Mouse (Mus musculus): Measurements from ENCODE around the gene Rprd1b. TPM values are rescaled to one million over a fixed set of nuclear protein-coding genes. Genes with fewer than 3 reads are reported as not detected.

The Rprd1b gene
- polyA plus RNA-seq, 1 experiment from 2014 or later = 45.6 TPM

DNA sequence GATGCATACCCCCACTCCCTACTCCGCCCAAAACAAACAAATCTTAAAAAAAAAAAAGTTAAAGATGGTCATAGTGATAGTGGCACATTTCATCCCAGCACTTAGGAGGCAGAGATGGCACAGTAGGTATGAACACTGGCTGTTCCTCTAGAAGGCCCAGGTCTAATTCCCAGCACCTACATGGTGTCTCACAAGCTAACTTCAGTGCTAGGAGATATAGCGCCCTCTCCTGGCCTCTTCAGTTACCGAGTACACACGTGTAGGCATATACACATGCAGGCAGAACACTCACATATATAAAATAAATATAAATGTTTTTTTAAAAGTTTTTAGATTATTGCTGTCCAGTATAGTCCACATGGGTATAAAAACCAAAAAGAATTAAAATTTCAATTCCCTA lies 22.7 kb upstream of the Rprd1b start:
- H3K27me3 ChIP-seq = no peaks in the 10 kb centered on the region
- no peak overlapping the region for H3K9ac ChIP-seq
- H3K27ac ChIP-seq = no peak overlapping the region
- H3K36me3 ChIP-seq = peaks cover 30% of the 10 kb centered on the region
- H3K4me2 ChIP-seq = no peak overlapping the region
- H3K4me3 ChIP-seq = no peak overlapping the region
- peaks cover 9% of the 10 kb centered on the region for H3K4me1 ChIP-seq
- no peaks in the 10 kb centered on the region for H3K9me3 ChIP-seq
- 89% methylated on average over 4 of the region's 4 CpGs for WGBS
- no peak for ATAC-seq (ENCODE audit: borderline replicate concordance, extremely low read depth, low FRiP score, low TSS enrichment)

DNA sequence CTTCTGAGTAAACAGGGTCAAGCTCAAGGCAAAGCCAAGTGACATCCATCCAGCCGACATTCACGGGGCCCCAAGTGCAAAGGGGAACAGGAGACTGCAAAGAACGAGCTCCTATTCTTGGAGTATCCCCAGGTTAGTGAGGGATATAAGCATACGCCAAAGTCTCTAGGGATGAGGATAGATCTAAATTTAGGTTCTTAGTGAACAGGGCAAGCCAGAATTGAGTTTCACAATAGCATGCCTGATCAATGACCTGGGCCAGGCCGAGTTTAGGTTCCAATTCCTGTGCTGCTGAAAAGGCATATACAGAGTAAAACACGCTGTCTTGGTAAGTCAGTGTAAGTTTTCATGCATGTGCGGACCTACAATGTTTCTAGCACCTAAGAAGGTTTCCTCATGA lies 18.9 kb upstream of the Rprd1b start:
- Histone ChIP-seq H3K4me1 (peaks cover 9% of the 10 kb centered on the region), H3K9ac (no peak overlapping the region), H3K36me3 (peaks cover 30% of the 10 kb centered on the region), H3K4me3 (no peak overlapping the region), H3K9me3 (no peaks in the 10 kb centered on the region), H3K27ac (no peak overlapping the region), H3K27me3 (no peaks in the 10 kb centered on the region), H3K4me2 (no peak overlapping the region)
- no peak for ATAC-seq (ENCODE audit: borderline replicate concordance, extremely low read depth, low FRiP score, low TSS enrichment)
- WGBS = 74% methylated on average over 7 of the region's 7 CpGs

DNA sequence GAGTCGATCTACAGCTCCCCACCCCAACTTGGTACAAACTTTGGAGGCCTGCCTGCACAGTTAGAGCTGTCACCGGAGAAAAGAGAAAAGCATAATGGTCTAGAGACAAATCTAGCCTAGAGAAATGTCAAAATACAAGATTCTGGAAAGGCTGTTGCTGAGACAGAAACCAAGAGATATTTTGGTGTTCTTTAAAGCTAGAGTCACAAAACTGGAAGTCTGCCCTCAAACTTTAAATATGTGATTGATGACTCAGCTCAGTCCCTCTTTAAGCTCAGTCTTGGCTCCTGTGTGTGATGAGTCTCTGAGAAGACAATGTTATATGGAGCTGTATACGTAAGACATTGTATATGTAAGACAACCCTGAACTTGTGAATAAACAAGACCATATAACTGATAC lies 15.7 kb upstream of the Rprd1b start:
- Histone ChIP-seq H3K27me3 (no peaks in the 10 kb centered on the region), H3K9ac (no peak overlapping the region), H3K4me2 (no peak overlapping the region), H3K4me3 (no peak overlapping the region), H3K9me3 (no peaks in the 10 kb centered on the region), H3K4me1 (0 out of 2 replicates have a peak, but pooled peaks cover 3% of the 10 kb centered on the region), H3K27ac (no peak overlapping the region), H3K36me3 (peaks cover 12% of the 10 kb centered on the region)
- ATAC-seq (ENCODE audit: borderline replicate concordance, extremely low read depth, low FRiP score, low TSS enrichment) = no peak
- WGBS = 73% methylated on average over 3 of the region's 3 CpGs

DNA sequence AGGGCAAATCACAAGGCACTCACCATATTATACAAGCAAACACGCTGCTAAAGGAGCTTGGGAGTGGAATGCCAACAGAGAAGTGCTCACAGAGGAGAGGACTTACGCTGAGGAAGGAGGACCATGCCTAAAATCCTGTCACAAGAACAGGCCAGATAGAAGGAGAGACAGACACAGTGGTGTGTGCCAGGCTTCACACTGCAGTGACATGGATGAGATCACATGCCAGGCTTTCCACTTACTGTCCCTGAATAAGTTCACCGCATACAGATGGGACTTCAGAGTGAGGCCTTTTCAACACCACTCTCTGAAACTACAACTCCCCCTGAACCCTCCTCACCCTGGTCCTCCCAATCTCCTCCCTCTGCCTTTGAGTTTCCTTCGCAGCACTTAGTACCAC lies 11.0 kb upstream of the Rprd1b start:
- Histone ChIP-seq H3K27ac (no peak overlapping the region), H3K9ac (no peak overlapping the region), H3K27me3 (no peaks in the 10 kb centered on the region), H3K36me3 (no peaks in the 10 kb centered on the region), H3K4me1 (no peaks in the 10 kb centered on the region), H3K9me3 (no peaks in the 10 kb centered on the region), H3K4me3 (no peak overlapping the region), H3K4me2 (no peak overlapping the region)
- no peak for ATAC-seq (ENCODE audit: borderline replicate concordance, extremely low read depth, low FRiP score, low TSS enrichment)
- WGBS = 74% methylated on average over 4 of the region's 4 CpGs

DNA sequence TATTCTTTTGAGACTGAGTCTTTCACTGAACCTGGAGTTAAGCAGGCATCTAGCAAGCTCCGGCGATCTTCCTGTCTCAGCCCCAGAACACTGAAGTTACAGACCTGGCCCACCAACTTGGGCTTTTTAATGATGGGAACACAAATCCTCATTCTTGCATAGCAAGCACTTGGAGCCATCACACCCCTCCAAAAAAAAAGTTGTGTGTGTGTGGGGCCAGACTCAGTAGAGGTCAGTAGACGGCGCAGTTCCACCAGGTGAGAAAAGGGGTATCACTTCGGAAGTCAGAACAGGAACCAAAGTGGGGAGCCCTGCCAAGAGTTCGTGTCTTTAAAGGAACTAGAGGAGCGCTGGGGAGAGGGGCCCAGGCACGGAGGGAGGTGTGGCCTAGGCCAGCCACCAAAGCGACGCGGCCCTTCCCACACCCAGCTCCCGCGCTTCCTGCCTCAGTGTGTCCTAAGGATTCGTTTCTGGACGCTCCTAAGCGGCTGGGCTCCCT lies 393 bp upstream of the Rprd1b start:
- Histone ChIP-seq H3K9ac (peak overlapping the region; percentile 91), H3K36me3 (no peaks in the 10 kb centered on the region), H3K4me1 (peaks cover 33% of the 10 kb centered on the region), H3K4me2 (peak overlapping the region; percentile 77), H3K4me3 (peak overlapping the region; percentile 74), H3K27me3 (no peaks in the 10 kb centered on the region), H3K9me3 (no peaks in the 10 kb centered on the region), H3K27ac (peak overlapping the region; percentile 97)
- WGBS = 2% methylated on average over 16 of the region's 16 CpGs
- ATAC-seq (ENCODE audit: borderline replicate concordance, extremely low read depth, low FRiP score, low TSS enrichment) = no peak

DNA sequence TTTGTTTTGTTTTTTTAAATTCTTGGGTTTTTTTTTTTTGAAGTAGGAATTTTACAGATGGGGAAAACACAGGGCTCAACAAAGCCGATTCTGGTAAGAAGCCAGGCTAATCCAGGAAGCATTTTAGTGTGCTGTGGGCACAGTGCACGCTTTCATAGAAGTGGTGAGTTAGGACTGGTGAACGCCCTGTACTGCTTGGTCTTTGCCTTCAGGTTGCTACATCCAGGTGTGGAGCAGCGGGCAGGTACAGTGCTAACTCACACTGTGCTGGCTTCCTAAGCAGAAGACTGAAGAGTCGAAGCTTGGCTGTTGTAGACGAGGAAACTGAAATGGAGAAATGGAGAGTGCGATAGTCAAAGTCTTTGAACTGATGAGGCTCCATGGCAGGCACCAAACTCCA lies 1.7 kb downstream of the Rprd1b start:
- no peak for ATAC-seq (ENCODE audit: borderline replicate concordance, extremely low read depth, low FRiP score, low TSS enrichment)
- H3K4me2 ChIP-seq = peak overlapping the region; percentile 77
- peaks cover 33% of the 10 kb centered on the region for H3K4me1 ChIP-seq
- no peaks in the 10 kb centered on the region for H3K9me3 ChIP-seq
- H3K9ac ChIP-seq = peak overlapping the region; percentile 18; the same call in 1 of the 2 replicates
- H3K36me3 ChIP-seq = no peaks in the 10 kb centered on the region
- H3K27me3 ChIP-seq = no peaks in the 10 kb centered on the region
- H3K27ac ChIP-seq = no peak overlapping the region
- peak overlapping the region; percentile 74 for H3K4me3 ChIP-seq
- WGBS = 69% methylated on average over 7 of the region's 7 CpGs

DNA sequence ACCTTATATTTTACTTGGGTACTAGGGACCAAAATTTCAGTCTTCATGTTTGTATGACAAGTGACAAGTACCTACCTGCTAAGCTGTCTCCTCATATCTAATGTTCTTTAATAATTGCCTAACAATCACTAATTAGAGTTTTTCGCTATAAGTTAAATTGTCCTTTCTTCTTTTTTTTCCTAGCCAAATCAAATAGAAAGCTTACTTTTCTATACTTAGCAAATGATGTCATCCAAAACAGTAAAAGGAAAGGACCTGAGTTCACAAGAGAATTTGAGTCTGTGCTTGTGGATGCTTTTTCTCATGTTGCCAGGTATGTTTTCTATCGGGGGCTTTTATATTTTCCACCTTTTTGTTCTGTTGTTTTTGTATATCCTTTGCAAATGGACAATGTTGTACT lies 7.5 kb downstream of the Rprd1b start:
- Histone ChIP-seq H3K27me3 (no peaks in the 10 kb centered on the region), H3K27ac (no peak overlapping the region), H3K9ac (no peak overlapping the region), H3K4me3 (no peak overlapping the region), H3K36me3 (peaks cover 32% of the 10 kb centered on the region), H3K4me2 (no peak overlapping the region), H3K4me1 (peaks cover 7% of the 10 kb centered on the region; the same call in 1 of the 2 replicates), H3K9me3 (no peaks in the 10 kb centered on the region)
- 93% methylated on average over 2 of the region's 2 CpGs for WGBS
- ATAC-seq (ENCODE audit: borderline replicate concordance, extremely low read depth, low FRiP score, low TSS enrichment) = no peak

DNA sequence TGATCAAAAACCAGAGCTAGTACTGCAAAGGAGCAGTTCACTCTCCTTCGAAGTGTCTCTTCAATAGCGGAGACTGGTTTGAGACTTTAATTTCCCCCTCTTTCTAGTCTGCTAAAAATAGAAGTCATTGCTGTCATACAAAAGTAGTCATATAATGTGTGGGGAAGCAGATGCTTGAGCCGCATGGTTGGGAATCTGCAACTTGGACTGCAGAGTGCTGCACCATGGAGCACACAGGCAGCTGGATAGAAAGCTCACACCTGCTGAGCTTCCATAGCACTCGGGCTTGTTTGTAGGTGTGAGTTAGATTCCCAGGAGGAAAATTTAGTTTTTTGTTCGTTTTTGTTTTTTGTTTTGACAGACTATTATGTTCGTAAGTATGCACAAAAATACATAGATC lies 8.1 kb downstream of the Rprd1b start:
- Histone ChIP-seq H3K4me2 (no peak overlapping the region), H3K4me1 (peaks cover 1% of the 10 kb centered on the region; the same call in 1 of the 2 replicates), H3K27me3 (no peaks in the 10 kb centered on the region), H3K27ac (no peak overlapping the region), H3K9ac (no peak overlapping the region), H3K9me3 (no peaks in the 10 kb centered on the region), H3K4me3 (no peak overlapping the region), H3K36me3 (peaks cover 33% of the 10 kb centered on the region)
- WGBS = 84% methylated on average over 6 of the region's 6 CpGs
- ATAC-seq (ENCODE audit: borderline replicate concordance, extremely low read depth, low FRiP score, low TSS enrichment) = no peak

DNA sequence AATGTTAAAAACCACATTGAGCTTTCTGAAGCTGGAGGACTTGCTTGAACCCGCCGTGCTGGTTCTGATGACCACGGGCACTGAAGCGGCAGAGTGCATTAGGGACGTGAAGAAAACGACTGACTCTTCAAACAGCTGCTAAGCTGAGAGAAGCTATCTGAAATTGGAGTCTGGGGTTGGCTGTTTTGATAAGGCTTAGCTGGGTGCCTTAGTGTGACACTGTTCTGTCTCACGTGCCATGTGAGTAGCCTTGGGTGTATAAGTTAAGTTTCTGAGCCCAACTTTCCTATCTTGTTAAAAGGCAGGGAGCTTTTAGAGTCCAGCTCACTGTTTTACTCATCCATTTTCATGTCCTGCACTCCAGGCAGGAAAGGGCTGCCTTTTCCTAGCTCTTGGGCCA lies 8.7 kb downstream of the Rprd1b start:
- WGBS = 74% methylated on average over 7 of the region's 7 CpGs
- Histone ChIP-seq H3K27ac (no peak overlapping the region), H3K27me3 (no peaks in the 10 kb centered on the region), H3K4me2 (no peak overlapping the region), H3K9me3 (no peaks in the 10 kb centered on the region), H3K4me3 (no peak overlapping the region), H3K4me1 (no peaks in the 10 kb centered on the region), H3K36me3 (peaks cover 36% of the 10 kb centered on the region), H3K9ac (no peak overlapping the region)
- no peak for ATAC-seq (ENCODE audit: borderline replicate concordance, extremely low read depth, low FRiP score, low TSS enrichment)

DNA sequence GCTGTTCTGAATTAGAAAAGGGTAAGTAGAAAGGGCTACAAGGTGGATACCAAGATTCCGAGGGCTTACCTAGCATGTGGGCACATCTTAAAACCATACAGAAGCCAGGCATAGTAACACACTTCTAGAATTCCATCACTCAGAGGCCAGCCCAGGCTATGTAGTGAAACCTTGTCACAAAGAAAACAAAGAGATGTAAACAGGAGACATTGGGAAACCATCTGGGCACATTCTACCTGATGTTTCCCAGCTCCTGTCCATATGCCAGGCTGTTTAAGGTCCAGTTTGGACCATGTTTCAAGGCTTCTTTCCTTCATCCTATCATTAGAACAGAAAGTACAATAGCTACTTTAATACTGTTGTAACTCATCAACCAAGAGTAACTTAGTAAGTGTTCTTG lies 9.3 kb downstream of the Rprd1b start:
- no peaks in the 10 kb centered on the region for H3K4me1 ChIP-seq
- H3K4me3 ChIP-seq = no peak overlapping the region
- H3K9me3 ChIP-seq = no peaks in the 10 kb centered on the region
- no peak overlapping the region for H3K4me2 ChIP-seq
- WGBS = 87% methylated on average over 1 of the region's 1 CpGs
- no peak overlapping the region for H3K27ac ChIP-seq
- ATAC-seq (ENCODE audit: borderline replicate concordance, extremely low read depth, low FRiP score, low TSS enrichment) = no peak
- no peak overlapping the region for H3K9ac ChIP-seq
- H3K27me3 ChIP-seq = no peaks in the 10 kb centered on the region
- peaks cover 41% of the 10 kb centered on the region for H3K36me3 ChIP-seq

DNA sequence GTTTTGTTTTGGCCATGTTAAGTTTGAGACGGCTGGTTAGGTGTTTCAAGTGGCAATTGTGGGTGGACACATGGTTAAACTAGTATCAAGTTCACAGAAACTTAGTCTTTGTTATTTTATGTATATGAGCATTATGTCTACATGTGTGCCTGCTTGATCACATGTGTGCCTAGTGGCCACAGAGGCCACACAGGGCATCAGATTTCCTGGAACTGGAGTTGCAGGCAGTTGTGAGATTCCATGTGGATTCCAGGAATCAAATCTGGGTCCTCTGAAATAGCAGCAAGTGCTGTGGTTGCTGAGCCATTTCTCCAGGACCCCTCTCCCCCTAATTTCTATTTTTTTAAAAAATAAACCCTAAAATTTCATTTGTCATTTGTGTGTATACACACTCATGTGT lies 11.4 kb downstream of the Rprd1b start:
- Histone ChIP-seq H3K27ac (no peak overlapping the region), H3K27me3 (no peaks in the 10 kb centered on the region), H3K4me2 (no peak overlapping the region), H3K36me3 (peaks cover 55% of the 10 kb centered on the region), H3K9me3 (no peaks in the 10 kb centered on the region), H3K4me1 (no peaks in the 10 kb centered on the region), H3K4me3 (no peak overlapping the region), H3K9ac (no peak overlapping the region)
- WGBS = 55% methylated on average over 1 of the region's 1 CpGs
- no peak for ATAC-seq (ENCODE audit: borderline replicate concordance, extremely low read depth, low FRiP score, low TSS enrichment)

DNA sequence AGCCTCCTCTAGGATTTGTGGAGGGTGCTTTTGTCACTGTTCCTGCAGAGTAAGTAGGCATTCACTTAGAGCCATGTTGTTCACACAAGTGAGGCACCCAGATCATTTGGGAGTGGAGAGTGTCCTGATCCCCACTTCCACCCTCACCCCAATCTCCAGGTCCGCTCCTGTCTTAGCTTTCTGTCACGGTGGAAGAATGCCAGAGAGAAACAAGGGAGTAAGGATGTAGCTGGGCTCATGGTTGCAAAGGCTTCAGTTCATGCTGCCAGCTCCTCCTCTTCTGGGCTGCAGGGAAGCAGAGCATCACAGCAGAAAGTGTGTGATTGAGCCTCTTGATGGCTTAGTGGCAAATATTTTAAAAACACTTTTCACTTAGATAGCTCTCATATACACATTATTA lies 12.1 kb downstream of the Rprd1b start:
- Histone ChIP-seq H3K27me3 (no peaks in the 10 kb centered on the region), H3K4me3 (no peak overlapping the region), H3K9me3 (no peaks in the 10 kb centered on the region), H3K4me2 (no peak overlapping the region), H3K27ac (no peak overlapping the region), H3K9ac (no peak overlapping the region), H3K4me1 (no peaks in the 10 kb centered on the region), H3K36me3 (peaks cover 63% of the 10 kb centered on the region)
- ATAC-seq (ENCODE audit: borderline replicate concordance, extremely low read depth, low FRiP score, low TSS enrichment) = no peak
- WGBS = 83% methylated on average over 2 of the region's 2 CpGs

DNA sequence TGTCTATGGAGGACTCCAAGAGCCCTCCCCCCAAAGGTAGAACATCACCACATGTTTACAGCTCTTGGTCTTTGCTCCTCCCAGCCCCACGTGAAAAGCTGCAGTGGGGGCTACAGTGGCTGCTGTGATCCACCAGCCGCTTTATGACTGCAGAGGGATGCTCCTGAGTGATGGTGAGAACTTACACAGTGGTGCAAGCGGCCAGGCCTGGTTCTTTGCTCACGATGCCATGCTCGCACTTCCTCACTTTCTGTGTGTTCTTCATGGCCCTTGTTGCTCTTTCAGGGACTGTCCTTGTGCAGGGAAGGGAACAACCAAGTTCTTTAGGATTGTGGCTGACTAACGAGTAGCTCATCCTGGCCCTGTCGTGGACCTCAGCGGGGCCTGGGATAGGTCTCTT lies 15.2 kb downstream of the Rprd1b start:
- Histone ChIP-seq H3K9ac (no peak overlapping the region), H3K36me3 (peaks cover 59% of the 10 kb centered on the region), H3K27me3 (no peaks in the 10 kb centered on the region), H3K4me2 (no peak overlapping the region), H3K9me3 (no peaks in the 10 kb centered on the region), H3K4me3 (no peak overlapping the region), H3K27ac (no peak overlapping the region), H3K4me1 (no peaks in the 10 kb centered on the region)
- ATAC-seq (ENCODE audit: borderline replicate concordance, extremely low read depth, low FRiP score, low TSS enrichment) = no peak
- 89% methylated on average over 8 of the region's 8 CpGs for WGBS

Measured in lung, embryonic 15.5 days (tissue).